Mouse (Mus musculus): ENCODE results near the gene Cep19.

The Cep19 gene

DNA sequence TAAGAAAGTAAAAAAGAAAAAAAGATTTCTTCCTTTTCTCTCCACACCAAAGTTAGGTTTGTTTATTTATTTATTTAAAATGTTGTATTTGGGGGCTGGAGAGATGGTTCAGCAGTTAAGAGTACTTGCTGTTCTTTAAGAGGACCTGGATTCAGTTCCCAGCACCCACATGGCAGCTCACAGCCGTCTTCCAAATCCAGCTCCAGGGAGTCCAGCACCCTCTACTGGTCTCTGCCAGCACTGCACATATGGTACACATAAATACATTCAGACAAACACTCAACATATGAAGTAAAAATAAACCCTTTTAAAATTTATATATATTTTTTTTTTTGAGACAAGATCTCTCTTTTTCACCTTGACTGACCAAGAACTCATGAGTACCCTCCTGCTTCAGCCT, 6.1 kb downstream of the Cep19 start:
- CTCF ChIA-PET, result interaction anchor here (0.6 kb wide), 1 partner anchor 113 kb away, joined by 4 read pairs; no protein-coding TSS in a partner anchor

DNA sequence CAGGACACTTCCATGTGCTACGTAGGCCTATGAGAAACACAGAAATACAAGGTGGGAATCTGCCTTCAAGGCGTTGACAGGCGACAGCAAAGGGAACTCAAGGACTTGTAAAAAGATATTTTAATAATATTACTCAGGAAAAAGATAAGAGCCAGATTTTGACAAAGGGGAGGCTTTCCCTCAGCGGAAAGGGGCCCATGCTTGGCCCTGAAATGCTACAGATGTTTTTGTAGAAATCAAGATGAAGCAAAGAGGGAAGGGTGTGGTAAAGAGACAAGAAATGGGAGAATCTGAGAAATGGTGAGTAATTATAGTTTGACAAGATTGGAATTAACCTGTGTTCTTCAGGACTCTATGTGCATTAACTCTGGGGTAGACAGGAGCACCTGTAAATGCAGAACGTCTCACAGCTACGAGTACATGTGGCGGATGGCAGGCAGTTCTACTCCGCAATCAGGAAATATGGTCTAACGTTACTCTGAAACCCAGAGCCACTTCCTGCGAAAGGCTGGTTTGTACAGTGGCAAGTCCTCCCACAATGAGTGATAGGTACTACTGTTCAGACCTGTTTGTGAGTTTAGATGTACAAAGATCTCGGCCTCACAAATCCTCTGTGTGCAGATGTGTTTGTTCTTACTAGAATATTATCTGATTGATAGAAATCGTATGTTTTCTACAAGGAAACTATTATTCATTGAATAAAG, 7.9 kb downstream of the Cep19 start:
- CTCF ChIA-PET, result interaction anchor here (0.6 kb wide), 2 partner anchors 47 to 496 kb away, joined by 3 to 6 read pairs; no protein-coding TSS in a partner anchor

DNA sequence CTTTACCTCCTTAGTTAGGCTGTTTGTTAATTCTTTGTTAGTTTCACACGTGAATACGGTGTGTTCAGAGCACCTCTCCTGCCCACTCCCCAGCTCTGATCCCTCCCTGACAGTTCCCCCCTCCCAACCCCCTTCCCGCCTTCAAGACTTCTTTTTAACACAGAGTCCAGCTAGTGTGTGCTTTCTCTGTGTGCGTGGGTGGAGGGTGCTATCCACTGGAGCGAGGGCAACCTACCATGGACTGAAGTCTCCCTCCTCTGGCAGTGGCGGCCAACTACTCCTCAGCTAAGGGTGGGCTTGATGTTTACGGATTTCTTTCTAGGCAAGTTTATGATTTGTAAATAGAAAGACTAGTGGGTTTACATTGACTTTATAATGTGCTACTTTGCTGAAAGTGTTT, 8.6 kb downstream of the Cep19 start:
- CTCF ChIA-PET, result interaction anchor here (0.6 to 0.7 kb wide), 2 partner anchors 17 to 35 kb away, joined by 3 read pairs; no protein-coding TSS in a partner anchor

DNA sequence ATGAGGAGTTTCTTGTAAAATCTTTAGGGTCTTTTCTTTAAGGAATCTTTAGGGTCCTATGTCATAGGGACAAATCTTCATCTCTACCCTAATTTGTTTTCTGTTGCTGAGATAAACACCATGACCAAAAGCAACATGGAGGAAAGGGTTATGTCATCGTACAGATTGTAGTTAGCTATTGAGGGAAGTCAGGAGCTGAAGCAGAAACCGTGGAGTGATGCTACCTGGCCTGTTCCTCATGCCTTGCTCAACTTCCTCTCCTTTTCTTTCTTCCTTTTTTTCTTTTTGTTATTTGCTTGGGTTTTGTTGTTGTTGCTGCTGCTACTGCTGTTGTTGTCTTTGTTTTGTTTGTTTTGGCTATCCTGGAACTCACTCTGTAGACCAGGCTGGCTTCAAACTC, 9.0 kb downstream of the Cep19 start:
- CTCF ChIA-PET, result interaction anchor here (0.6 to 0.7 kb wide), 2 partner anchors 17 to 35 kb away, joined by 3 read pairs; no protein-coding TSS in a partner anchor

DNA sequence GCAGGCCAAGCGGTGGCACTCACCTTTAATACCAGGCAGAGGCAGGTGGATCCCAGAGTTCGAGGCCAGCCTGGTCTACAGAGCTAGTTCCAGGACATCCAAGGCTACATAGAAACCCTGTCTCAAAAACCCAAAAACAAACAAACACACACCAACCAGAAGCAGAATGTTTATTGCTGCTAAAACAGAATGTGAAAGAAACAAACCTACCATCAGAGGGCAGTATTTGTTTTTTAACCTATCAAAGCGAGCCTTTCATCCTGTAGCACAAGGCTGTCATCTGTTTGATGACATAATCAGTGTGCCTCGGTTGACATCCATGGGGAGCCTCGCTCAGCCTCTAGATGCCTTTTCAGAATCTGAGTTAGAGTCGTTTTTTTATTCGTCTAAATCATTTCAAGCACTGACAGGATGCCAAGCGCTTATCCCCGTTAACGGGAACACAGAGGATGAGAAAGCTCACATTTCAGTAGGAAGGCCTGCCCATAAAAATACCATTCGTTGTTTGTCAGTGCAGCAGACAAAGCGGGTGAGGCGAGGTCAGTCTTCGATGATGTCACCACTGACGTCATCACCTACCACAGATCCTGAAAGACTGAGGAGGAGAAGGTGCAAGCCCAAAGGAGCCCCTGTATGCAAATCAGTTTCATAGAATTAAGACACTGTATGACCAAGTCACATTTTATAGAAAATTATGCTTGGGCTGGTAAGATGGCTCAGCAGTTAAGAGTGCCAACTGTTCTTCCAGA, 11.5 kb downstream of the Cep19 start:
- CTCF ChIA-PET, result interaction anchor here (0.6 to 0.8 kb wide), 3 partner anchors 12 to 931 kb away, joined by 3 to 5 read pairs (median 5); partner anchors contain the start of genes Cep19 and Pigx

DNA sequence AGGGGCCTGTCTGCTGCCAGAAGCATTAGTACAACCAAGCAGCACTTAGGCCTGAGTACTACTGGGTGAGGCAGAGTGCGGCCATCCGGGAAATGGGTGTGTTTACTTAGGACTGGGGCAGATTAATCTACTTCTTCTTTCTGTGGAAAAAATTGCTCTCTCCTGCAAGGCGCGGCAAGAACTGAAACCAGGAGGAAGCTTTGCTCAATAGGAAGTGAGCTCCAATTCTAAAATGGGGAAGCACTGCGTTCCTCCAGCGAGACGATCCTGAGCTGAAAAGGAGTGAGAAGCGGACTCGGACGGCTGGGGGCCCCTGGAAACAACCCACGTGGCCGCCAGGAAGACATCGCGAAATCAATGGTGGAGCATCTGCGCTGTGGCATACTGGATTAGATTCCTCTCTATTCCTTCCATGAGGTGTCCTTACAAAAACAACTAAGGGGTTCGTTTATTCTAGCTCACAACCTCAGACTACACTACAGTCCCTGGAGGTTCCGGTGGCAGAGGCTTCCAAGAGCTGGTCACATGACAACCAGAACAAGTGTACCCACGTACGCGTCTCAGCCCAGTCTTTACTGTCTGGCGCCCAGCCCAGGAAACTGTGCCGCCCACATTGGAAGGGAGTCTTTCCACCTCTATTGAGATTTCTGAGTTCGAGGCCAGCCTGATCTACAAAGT, 14.1 kb downstream of the Cep19 start:
- CTCF ChIA-PET, result interaction anchor here (1.4 to 1.7 kb wide), 2 partner anchors 12 to 89 kb away, joined by 5 read pairs; no protein-coding TSS in a partner anchor

- CTCF ChIA-PET, result interaction anchor here (0.7 to 1.7 kb wide), 4 partner anchors 11 to 88 kb away, joined by 5 to 11 read pairs (median 5); no protein-coding TSS in a partner anchor
These were observed 14.8 kb downstream of the Cep19 start for GRCm38 (mm10) chr16:32114406-32114805.

- CTCF ChIA-PET, result interaction anchor here (0.6 to 1.4 kb wide), 6 partner anchors 10 to 758 kb away, joined by 3 to 11 read pairs (median 5); no protein-coding TSS in a partner anchor
These were observed 15.5 kb downstream of the Cep19 start for GRCm38 (mm10) chr16:32114968-32115695.

GRCm38 (mm10) chr16:32115781-32116180, 16.2 kb downstream of the Cep19 start:
- CTCF ChIA-PET, result interaction anchor here (0.7 to 1.0 kb wide), 4 partner anchors 25 to 157 kb away, joined by 3 to 10 read pairs (median 3); no protein-coding TSS in a partner anchor

DNA sequence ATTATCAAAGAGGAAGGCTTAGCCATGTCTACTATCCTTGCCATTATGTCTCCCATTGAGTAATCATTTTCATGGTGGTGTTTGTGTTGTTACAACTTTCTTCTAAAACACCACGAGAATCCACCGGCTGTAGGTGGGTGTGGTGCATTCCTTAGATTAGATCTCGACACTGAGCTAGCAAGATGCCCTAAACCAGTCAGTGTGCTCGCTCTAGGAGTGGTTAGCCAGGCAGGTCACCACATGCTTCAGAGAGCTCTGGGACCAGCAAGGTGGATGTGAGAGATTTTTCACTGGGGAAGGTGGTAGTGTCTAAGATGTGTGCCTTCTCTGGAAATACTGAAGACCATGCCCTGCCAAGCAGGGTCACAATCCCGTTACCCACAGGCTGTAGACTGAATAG, 16.6 kb downstream of the Cep19 start:
- CTCF ChIA-PET, result interaction anchor here (0.7 to 0.8 kb wide), 3 partner anchors 25 to 157 kb away, joined by 3 to 10 read pairs (median 3); no protein-coding TSS in a partner anchor

DNA sequence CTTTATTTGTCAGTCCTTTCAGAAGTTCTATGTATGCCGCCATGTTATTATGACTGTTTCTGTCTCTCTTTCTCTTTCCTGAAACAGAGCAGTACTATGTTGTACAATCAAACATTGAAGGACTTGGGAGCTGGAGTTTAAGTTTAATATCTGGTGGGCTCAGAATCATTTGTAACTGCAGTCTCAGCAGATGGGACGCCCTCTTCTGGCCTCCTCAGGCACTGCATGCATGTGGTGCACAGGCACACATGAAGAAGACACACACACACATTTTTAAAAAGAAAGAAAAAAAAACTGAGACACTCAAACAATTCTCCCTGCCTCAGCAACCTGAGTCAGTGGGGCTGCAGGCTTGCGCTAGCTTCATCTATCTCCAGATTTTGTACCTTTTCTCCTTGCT, 20.9 kb downstream of the Cep19 start:
- CTCF ChIA-PET, result no interaction called here

DNA sequence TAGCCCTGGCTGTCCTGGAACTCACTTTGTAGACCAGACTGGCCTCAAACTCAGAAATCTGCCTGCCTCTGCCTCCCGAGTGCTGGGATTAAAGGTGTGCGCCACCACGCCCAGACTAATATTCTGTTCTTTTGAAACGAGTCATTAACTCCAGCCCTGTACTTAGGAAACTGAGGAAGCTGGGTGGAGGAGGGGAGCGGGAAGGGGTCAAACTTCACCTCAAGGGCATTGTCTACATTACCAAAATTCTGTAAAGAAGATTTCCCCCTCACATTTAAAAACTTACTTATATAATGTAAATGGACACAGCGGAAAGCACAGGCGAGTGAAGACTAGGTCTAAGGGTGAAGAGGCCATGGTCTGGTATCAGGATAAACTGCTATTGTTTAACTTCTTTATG, 24.4 kb downstream of the Cep19 start:
- CTCF ChIA-PET, result no interaction called here

DNA sequence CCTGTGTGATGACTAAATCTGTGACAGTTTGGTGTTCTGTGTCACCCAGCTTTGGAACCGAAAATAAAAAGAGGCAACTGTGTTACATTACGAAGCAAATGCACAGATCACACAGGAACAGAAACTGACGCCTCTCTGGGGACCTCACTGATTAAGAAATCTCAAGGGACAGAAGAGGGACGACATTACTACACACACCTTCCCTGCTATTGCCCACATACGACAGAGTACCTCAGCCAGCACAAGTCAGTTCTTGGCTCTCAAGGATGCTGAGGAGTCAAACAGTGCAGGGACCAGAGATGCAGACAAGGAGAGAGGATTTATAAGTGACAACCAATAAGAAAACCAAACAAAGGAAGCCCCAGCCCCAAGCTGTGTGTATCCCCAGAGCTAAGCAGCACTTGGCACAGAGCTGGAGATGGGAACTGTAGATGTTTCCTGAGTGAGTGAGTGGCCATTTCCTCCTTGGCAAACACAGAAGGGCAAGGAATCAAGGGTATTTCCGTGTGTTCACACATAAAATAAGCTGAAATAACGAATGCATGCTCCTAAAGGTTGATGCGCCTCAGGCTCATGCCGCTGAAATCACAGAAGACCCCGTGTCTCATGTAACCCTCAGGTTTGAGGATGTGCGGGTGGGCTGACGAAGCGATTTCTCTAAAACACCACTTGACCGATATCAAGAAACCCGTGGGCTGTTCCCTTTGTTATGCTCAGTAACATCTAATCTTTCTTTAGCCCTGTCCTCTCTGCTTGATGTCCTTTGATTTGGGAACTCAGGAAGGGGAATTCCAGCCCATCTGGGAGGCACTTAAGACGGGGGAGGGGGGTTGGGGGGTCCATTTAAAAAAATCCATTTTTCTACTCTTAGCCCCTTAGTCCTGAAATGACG, 25.1 kb downstream of the Cep19 start:
- CTCF ChIA-PET, result interaction anchor here (0.6 to 1.7 kb wide), 3 partner anchors 10 to 80 kb away, joined by 3 to 13 read pairs (median 5); no protein-coding TSS in a partner anchor

- CTCF ChIA-PET, result interaction anchor here (0.6 to 1.7 kb wide), 2 partner anchors 11 to 17 kb away, joined by 3 to 5 read pairs; no protein-coding TSS in a partner anchor
These were observed 25.8 kb downstream of the Cep19 start for GRCm38 (mm10) chr16:32125364-32125763.

DNA sequence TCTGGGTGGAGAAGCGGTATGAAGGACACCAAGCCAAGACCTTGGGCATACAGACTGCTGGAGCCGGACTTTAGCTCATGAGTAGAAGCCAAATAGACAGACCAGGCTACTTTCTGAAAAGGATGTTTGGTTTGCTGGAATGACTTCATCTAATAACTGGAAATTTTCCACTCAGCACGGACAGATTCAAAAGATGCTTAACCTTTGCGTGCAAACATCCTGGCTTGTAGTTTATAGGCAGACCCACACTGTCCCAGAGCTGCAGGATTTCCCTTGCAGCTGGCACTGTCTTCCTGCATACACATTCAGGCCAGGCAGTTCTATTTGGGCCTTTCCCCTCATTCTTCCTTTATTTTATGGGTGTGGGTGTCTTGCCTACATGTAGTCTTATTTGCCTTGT, 27.4 kb downstream of the Cep19 start:
- CTCF ChIA-PET, result interaction anchor here (0.5 to 1.0 kb wide), 2 partner anchors 20 to 677 kb away, joined by 3 to 4 read pairs; no protein-coding TSS in a partner anchor

GRCm38 (mm10) chr16:32129449-32130189, 30.0 kb downstream of the Cep19 start:
- CTCF ChIA-PET, result interaction anchor here (0.7 kb wide), 1 partner anchor 39 kb away, joined by 3 read pairs; no protein-coding TSS in a partner anchor

DNA sequence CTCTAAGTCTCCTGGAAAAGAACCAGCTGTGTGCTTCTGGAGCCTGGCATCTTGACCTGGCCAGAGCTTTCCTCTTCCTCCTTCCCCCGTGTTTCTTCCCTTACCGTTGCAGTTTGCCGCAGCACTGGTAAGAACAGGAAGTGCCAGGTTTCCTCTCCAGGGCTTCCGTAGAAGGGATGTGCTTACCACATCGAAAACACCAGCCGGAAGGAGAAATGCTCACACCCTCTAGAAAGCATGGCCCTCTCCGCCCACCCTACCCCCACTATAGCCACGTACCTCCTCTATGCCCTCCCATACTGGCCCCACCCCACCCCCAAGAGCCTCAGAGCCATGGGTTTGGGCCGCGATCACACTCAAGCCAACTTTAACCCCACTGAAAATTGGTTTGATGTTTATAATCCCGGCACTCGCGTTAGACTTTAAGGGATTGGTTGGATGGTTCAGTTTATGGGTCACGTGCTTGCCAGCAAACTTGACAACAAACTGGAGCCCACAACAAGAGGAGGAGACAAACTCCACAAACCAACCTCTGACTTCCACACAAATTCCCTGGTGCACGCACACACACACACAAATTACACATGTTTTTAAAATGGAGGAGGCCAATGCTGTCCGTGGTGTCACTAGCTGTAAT, 30.7 kb downstream of the Cep19 start:
- CTCF ChIA-PET, result interaction anchor here (0.7 kb wide), 1 partner anchor 38 kb away, joined by 3 read pairs; no protein-coding TSS in a partner anchor

GRCm38 (mm10) chr16:32133148-32133547, 33.5 kb downstream of the Cep19 start:
- CTCF ChIA-PET, result no interaction called here
